Mouse (Mus musculus): ENCODE results near the gene Csmd2. TPM values are rescaled to one million over a fixed set of nuclear protein-coding genes. Genes with fewer than 3 reads are reported as not detected.

The Csmd2 gene
- polyA plus RNA-seq, 1 experiment from 2014 or later, result 0.05 TPM

DNA sequence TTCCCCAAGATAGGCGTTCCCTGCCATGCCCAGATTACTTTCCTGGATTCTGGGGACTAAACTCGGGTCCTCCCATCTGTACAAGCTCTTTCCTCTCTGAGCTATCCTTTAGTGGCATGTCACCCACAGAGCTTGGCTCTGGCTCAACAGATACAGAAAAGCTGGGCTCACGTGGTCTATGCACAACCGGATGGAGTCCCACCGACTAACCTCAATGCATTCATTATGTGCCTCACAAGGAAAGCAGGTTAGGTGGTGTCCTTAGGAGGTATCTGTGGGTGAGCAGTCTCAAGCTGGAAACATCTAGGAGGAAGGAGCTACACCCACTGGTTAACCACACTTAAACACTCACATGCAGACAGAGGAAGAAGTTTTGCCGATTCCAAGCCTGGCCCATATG is 140.9 kb downstream of the Csmd2 start:
- ATAC-seq (replicated peaks; ENCODE audit: extremely low read depth, insufficient read depth, low FRiP score), result no peak
- peaks cover 5% of the 10 kb centered on the region; the same call in 1 of the 2 replicates for H3K9me3 ChIP-seq (replicated peaks; ENCODE audit: control insufficient read depth, low read length)
- no peaks in the 10 kb centered on the region for H3K27me3 ChIP-seq (ENCODE audit: control insufficient read depth, insufficient read depth, low read length)
- no peaks in the 10 kb centered on the region for H3K36me3 ChIP-seq (ENCODE audit: control insufficient read depth, insufficient read depth)
- H3K4me1 ChIP-seq (ENCODE audit: control insufficient read depth, insufficient read depth, low read length), result no peaks in the 10 kb centered on the region
- no peak overlapping the region for H3K27ac ChIP-seq (ENCODE audit: low read length)
- H3K4me2 ChIP-seq (ENCODE audit: low read depth, low read length), result no peak overlapping the region
- WGBS, result 63% methylated on average over 6 of the region's 6 CpGs
- H3K4me3 ChIP-seq (ENCODE audit: low read length), result no peak overlapping the region
- no peak overlapping the region for H3K9ac ChIP-seq (ENCODE audit: low read length)

DNA sequence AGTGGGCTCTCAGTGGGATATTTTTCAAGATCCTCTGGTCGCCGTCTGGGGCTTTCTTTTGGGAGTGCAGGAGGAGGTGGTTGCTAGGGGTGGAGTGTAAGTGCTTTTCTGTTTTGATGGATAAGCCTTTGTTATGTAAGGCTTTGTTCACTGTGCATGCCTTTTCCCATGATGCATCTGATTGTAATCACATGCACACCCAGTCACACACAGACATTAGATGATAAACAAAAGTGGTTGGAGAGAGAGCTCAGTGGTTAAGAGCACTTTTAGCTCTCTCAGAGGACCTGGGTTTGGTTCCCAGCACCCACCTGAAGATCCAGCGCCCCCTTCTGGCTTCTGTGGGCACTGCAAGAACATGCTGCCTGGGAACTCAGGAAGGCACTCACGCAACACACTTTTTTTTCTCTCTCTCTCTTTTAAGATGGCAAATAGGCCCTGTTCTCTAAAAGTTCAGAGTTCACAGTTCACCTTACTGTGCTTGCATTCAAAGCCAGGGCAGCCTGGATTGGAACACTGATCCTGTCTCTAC is 143.0 kb downstream of the Csmd2 start:
- 70% methylated on average over 4 of the region's 4 CpGs for WGBS
- Histone ChIP-seq H3K27me3 (ENCODE audit: control insufficient read depth, insufficient read depth, low read length) (no peaks in the 10 kb centered on the region), H3K36me3 (ENCODE audit: control insufficient read depth, insufficient read depth) (no peaks in the 10 kb centered on the region), H3K27ac (ENCODE audit: low read length) (no peak overlapping the region), H3K9ac (ENCODE audit: low read length) (no peak overlapping the region), H3K4me1 (ENCODE audit: control insufficient read depth, insufficient read depth, low read length) (no peaks in the 10 kb centered on the region), H3K4me3 (ENCODE audit: low read length) (no peak overlapping the region), H3K9me3 (replicated peaks; ENCODE audit: control insufficient read depth, low read length) (no peaks in the 10 kb centered on the region), H3K4me2 (ENCODE audit: low read depth, low read length) (no peak overlapping the region)
- ATAC-seq (replicated peaks; ENCODE audit: extremely low read depth, insufficient read depth, low FRiP score), result no peak

DNA sequence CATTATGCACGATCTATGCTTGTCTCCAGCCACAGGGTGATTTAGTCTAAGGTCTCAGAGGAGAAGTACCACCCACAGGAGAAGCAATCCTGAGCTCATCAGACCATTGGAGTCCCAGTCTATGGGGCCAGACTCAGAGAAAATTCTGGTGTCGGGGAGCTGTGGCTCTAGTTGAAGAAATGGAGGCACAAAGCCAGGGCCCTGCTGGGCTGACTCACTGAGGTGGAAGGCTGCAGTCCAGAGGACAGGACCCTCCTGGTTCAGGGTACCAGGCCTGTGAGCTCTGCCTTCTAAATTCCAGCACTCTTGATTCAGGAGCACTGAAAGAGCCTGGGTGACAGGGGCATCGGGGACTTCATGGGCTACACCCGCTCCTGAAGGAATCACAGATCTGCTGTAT is 144.0 kb downstream of the Csmd2 start:
- WGBS, result 79% methylated on average over 4 of the region's 4 CpGs
- Histone ChIP-seq H3K4me2 (ENCODE audit: low read depth, low read length) (no peak overlapping the region), H3K9me3 (replicated peaks; ENCODE audit: control insufficient read depth, low read length) (no peaks in the 10 kb centered on the region), H3K27ac (ENCODE audit: low read length) (no peak overlapping the region), H3K4me1 (ENCODE audit: control insufficient read depth, insufficient read depth, low read length) (no peaks in the 10 kb centered on the region), H3K9ac (ENCODE audit: low read length) (no peak overlapping the region), H3K36me3 (ENCODE audit: control insufficient read depth, insufficient read depth) (no peaks in the 10 kb centered on the region), H3K27me3 (ENCODE audit: control insufficient read depth, insufficient read depth, low read length) (no peaks in the 10 kb centered on the region), H3K4me3 (ENCODE audit: low read length) (no peak overlapping the region)
- no peak for ATAC-seq (replicated peaks; ENCODE audit: extremely low read depth, insufficient read depth, low FRiP score)

DNA sequence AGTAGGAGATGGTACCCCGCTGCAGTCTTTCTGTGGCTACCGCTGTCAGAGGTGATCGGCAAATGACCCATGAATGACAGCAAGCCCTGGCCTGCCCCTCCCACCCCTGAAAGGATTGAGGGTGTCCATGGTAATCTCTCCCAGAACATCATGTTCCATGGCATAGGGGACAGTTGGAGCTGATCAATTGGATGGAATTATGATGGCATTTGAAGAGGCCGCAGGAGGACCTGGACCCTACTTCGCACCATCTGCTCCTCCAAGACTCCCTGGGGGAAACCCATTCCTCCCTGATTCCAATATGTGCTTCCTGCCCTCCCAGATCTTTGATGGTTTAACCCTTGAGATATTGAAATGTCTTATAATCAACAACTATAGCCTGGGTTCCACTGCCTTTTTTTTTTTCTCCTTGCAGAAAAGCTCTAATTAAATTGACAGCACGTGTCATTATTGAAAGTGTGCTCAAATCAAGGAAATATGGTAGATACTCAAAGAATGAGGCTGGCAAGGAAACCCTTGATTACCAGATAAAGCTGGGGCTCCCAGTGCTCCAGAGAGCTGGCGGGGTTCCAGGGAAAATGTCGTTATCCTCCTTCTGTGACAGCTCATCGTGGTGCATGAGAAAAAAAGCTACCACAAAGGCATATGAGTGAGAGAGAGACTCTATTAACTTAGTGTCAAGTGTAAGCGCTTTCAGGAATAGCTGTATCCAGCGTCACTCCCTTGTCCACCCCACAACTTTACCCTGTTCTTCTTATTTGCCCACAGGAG is 145.4 kb downstream of the Csmd2 start:
- Histone ChIP-seq H3K9me3 (replicated peaks; ENCODE audit: control insufficient read depth, low read length) (no peaks in the 10 kb centered on the region), H3K4me3 (ENCODE audit: low read length) (no peak overlapping the region), H3K36me3 (ENCODE audit: control insufficient read depth, insufficient read depth) (no peaks in the 10 kb centered on the region), H3K9ac (ENCODE audit: low read length) (no peak overlapping the region), H3K27me3 (ENCODE audit: control insufficient read depth, insufficient read depth, low read length) (no peaks in the 10 kb centered on the region), H3K4me1 (ENCODE audit: control insufficient read depth, insufficient read depth, low read length) (no peaks in the 10 kb centered on the region), H3K27ac (ENCODE audit: low read length) (no peak overlapping the region), H3K4me2 (ENCODE audit: low read depth, low read length) (no peak overlapping the region)
- ATAC-seq (replicated peaks; ENCODE audit: extremely low read depth, insufficient read depth, low FRiP score), result no peak
- WGBS, result 65% methylated on average over 11 of the region's 11 CpGs

DNA sequence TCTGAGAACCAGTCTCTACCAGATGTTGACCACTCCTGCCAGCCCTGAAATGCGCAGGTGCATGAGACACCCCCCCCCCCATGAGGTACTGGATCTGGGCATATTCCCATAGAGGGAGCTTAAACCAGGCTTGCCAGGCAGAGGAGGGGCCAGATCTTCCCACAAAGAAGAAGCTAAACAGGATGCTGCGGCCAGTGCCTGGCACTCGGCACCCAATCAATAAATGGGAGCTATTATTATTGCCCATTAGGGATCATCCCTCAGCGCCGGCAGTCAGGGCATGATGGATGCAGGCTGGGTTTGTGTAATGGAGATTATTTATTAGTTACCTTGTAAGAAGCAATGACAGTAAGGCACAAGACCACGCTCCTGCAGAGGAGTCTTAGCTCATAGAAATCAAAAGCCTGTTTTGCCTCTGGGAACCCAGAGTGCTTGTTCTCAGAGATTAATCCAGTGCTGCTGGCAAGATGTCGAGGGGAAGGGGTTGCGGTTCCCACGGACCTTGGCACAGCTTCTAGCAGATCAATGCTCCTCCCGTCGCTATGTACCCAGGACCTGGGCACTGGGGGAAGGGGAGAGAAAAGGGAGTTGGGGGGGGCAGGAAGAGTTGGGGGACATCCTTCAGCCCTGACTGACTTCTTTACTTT is 146.8 kb downstream of the Csmd2 start:
- no peak for ATAC-seq (replicated peaks; ENCODE audit: extremely low read depth, insufficient read depth, low FRiP score)
- no peak overlapping the region for H3K4me2 ChIP-seq (ENCODE audit: low read depth, low read length)
- H3K4me3 ChIP-seq (ENCODE audit: low read length), result no peak overlapping the region
- no peaks in the 10 kb centered on the region for H3K4me1 ChIP-seq (ENCODE audit: control insufficient read depth, insufficient read depth, low read length)
- H3K27ac ChIP-seq (ENCODE audit: low read length), result no peak overlapping the region
- H3K9ac ChIP-seq (ENCODE audit: low read length), result no peak overlapping the region
- no peaks in the 10 kb centered on the region for H3K9me3 ChIP-seq (replicated peaks; ENCODE audit: control insufficient read depth, low read length)
- H3K27me3 ChIP-seq (ENCODE audit: control insufficient read depth, insufficient read depth, low read length), result no peaks in the 10 kb centered on the region
- H3K36me3 ChIP-seq (ENCODE audit: control insufficient read depth, insufficient read depth), result no peaks in the 10 kb centered on the region
- WGBS, result 74% methylated on average over 11 of the region's 11 CpGs

DNA sequence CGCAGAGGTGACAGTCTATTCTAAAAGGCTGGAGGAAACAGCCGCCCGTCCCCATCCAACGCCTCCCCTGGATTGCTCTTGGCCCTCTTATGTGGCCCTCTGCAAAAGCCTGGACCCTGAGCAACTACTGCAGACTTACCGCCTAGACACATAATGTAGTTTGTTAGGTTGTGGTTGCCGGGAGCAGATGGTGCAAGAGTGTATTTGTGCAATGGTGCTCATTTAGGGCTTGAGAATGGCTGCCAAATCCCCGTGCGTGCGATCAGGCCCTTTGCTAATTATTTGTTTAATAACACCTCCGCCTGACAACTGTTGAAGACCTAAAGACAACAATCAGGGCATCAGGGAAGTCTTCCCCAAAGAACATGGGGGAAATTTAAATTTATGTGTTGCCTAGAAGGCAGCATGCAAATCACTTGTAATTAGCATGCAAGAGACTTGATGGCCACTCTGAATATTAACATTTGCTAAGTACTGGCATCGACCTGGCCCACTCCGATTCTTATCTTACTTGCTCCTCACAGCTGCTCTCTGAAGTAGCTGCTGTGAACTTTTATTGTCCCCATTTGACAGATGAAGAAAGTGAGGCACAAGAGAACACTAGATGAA is 147.5 kb downstream of the Csmd2 start:
- H3K27me3 ChIP-seq (ENCODE audit: control insufficient read depth, insufficient read depth, low read length), result no peaks in the 10 kb centered on the region
- no peaks in the 10 kb centered on the region for H3K9me3 ChIP-seq (replicated peaks; ENCODE audit: control insufficient read depth, low read length)
- no peak for ATAC-seq (replicated peaks; ENCODE audit: extremely low read depth, insufficient read depth, low FRiP score)
- no peak overlapping the region for H3K4me2 ChIP-seq (ENCODE audit: low read depth, low read length)
- H3K4me3 ChIP-seq (ENCODE audit: low read length), result no peak overlapping the region
- no peaks in the 10 kb centered on the region for H3K4me1 ChIP-seq (ENCODE audit: control insufficient read depth, insufficient read depth, low read length)
- no peak overlapping the region for H3K27ac ChIP-seq (ENCODE audit: low read length)
- no peak overlapping the region for H3K9ac ChIP-seq (ENCODE audit: low read length)
- 78% methylated on average over 12 of the region's 12 CpGs for WGBS
- H3K36me3 ChIP-seq (ENCODE audit: control insufficient read depth, insufficient read depth), result no peaks in the 10 kb centered on the region

DNA sequence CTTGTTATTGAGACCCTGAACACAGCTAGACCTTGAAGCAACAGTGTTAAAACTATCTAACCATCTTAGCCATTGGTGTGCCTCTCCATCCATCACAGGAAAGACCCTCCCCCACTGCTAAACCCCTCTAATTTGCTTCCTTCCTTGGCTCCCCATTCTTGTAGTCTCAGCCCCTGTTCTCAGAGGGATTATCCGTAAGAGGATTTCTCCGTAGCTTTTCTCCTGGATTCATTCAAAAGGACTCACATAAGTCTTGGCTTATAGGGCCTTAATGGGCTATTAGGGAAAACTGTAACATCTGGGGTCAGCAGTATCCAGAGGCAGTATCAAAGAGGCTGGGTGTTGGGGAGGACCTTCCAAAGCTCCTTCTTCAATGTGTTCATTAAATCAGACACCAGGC is 152.3 kb downstream of the Csmd2 start:
- H3K9me3 ChIP-seq (replicated peaks; ENCODE audit: control insufficient read depth, low read length), result no peaks in the 10 kb centered on the region
- no peak for ATAC-seq (replicated peaks; ENCODE audit: extremely low read depth, insufficient read depth, low FRiP score)
- H3K4me2 ChIP-seq (ENCODE audit: low read depth, low read length), result no peak overlapping the region
- 85% methylated on average over 2 of the region's 2 CpGs for WGBS
- H3K27ac ChIP-seq (ENCODE audit: low read length), result no peak overlapping the region
- no peaks in the 10 kb centered on the region for H3K27me3 ChIP-seq (ENCODE audit: control insufficient read depth, insufficient read depth, low read length)
- H3K4me3 ChIP-seq (ENCODE audit: low read length), result no peak overlapping the region
- H3K4me1 ChIP-seq (ENCODE audit: control insufficient read depth, insufficient read depth, low read length), result no peaks in the 10 kb centered on the region
- H3K9ac ChIP-seq (ENCODE audit: low read length), result no peak overlapping the region
- no peaks in the 10 kb centered on the region for H3K36me3 ChIP-seq (ENCODE audit: control insufficient read depth, insufficient read depth)

DNA sequence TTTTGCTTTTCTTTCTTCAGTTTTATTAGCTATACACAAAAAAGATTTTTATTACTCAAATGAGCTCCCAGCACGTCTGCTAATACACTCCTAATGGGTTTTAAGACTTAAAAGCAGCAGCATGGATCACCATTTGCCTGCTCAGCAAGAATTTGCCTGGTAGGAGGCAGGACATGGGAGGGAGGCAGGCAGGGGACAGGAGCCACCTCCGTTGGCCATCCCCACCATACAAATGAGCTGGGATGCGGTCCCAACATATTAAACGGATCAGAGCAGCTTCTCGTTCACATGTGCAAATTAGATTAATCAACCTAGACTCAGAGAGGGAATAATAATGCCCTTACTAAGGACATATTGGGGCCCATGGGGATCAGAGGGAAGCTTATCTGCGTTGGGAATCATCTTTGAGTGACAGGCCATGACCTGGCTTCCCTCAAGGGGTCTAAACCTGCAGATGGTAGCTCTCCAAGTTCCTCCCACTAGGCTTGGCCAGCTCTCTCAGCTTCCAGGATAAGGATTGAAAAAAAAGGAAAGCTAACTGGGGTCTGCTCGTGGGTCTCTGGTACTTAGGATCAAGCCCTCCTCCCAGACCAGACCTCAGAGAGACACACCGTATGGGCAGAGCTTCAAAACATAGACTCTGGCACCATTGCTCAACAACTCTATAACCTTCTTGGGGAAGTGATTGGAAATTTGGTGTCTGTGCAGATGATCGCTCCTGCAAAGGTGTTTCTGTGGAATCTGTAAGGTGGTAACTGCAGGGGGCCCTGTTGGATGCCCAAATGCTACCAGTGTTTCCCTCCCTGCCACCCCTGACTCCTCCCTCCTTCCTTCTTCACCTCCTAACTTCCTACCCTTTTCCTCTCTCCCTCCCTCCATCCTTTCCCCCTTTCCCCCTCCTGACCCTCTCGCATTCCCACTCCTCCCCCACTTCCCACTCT is 153.8 kb downstream of the Csmd2 start:
- no peaks in the 10 kb centered on the region for H3K27me3 ChIP-seq (ENCODE audit: control insufficient read depth, insufficient read depth, low read length)
- H3K27ac ChIP-seq (ENCODE audit: low read length), result no peak overlapping the region
- no peak overlapping the region for H3K4me3 ChIP-seq (ENCODE audit: low read length)
- H3K4me2 ChIP-seq (ENCODE audit: low read depth, low read length), result no peak overlapping the region
- H3K36me3 ChIP-seq (ENCODE audit: control insufficient read depth, insufficient read depth), result no peaks in the 10 kb centered on the region
- no peaks in the 10 kb centered on the region for H3K4me1 ChIP-seq (ENCODE audit: control insufficient read depth, insufficient read depth, low read length)
- H3K9me3 ChIP-seq (replicated peaks; ENCODE audit: control insufficient read depth, low read length), result no peaks in the 10 kb centered on the region
- no peak for ATAC-seq (replicated peaks; ENCODE audit: extremely low read depth, insufficient read depth, low FRiP score)
- H3K9ac ChIP-seq (ENCODE audit: low read length), result no peak overlapping the region
- WGBS, result 43% methylated on average over 10 of the region's 10 CpGs

Measured in heart, embryonic 16.5 days (tissue).